Mouse (Mus musculus): ENCODE results near the gene Fgf3.
A peak's percentile ranks its signal among the peaks of the same experiment; 100 is the strongest.

The Fgf3 gene

DNA sequence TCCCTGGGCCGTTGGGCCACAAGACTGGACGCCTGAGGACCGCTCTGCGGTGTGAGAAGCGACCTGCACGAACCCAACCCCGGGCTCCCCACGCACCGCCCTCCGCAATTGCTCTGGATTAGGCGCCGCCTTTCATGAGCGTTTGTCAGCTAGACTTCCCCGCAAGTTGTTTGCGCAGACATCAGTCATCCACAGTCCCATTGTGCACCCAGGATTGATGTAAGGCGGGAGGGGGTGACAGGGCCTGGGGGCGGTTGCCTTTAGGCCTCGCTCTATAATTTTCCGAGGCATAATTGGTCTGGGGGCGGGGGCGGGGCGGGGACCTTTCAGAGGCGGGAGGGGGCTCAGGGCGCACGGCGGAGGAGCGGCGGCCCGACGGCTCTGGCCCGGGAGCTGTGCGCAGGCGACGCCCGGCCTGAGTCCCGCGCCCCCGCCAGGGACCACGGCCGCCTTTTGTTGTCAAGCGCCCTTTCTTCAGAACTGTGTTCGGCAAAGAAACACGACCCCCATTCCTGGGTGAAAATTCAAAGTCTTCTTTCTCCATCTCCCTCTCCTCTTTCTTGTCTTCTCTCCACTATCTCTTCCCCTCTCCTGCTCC is at the start of gene Fgf3:
TSS of gene Fgf3 (plus strand) at position 193 of the 598 bp plus-strand sequence.
- DNase-seq: no peak

DNA sequence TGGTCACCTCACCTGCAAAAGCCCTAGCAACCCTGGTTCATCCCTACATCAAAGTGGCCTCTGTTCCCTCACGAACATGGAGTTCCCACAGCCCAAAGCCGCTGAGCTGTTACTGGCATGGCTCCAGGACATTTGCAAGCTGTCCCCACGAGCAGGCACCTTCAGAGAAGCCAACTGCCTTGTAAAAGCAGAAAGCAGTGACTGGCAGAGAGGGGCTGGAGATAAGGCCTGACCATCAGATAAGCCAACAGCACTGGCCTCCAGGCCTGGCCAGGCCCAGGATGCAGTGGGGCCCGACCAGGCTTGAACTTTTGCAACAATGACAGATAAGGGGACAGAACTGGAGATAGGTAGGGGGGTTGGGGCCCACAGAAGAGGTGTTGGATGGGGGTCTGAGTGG is 49.3 kb upstream of the Fgf3 start:
- DNase-seq: no peak

- DNase-seq: no peak
Observed at GRCm38 (mm10) chr7:144789601-144790556, 48.0 kb upstream of the Fgf3 start.

GRCm38 (mm10) chr7:144791426-144791825 is 46.5 kb upstream of the Fgf3 start:
- no peak for DNase-seq

DNA sequence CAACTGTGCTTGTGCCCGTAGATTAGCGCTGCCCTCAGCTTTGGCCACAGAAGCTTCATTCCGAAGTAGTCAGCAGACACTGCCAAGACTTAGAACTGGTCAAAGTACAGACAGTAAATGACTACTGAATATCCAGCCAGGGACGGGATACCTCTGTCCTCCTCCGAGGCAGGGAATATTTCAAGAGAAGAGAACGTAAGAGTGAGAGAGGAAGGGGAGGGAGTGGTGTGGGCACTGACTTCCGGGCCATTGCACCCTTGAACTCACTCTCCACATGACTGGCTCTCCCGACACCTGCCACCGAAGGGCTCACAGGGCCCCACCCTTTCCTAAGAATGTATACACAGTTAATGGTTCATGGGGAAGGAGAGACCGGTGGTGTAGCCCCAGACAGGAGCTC is 44.6 kb upstream of the Fgf3 start:
- no peak for DNase-seq

GRCm38 (mm10) chr7:144795976-144796474 is 41.9 kb upstream of the Fgf3 start:
- no peak for DNase-seq

DNA sequence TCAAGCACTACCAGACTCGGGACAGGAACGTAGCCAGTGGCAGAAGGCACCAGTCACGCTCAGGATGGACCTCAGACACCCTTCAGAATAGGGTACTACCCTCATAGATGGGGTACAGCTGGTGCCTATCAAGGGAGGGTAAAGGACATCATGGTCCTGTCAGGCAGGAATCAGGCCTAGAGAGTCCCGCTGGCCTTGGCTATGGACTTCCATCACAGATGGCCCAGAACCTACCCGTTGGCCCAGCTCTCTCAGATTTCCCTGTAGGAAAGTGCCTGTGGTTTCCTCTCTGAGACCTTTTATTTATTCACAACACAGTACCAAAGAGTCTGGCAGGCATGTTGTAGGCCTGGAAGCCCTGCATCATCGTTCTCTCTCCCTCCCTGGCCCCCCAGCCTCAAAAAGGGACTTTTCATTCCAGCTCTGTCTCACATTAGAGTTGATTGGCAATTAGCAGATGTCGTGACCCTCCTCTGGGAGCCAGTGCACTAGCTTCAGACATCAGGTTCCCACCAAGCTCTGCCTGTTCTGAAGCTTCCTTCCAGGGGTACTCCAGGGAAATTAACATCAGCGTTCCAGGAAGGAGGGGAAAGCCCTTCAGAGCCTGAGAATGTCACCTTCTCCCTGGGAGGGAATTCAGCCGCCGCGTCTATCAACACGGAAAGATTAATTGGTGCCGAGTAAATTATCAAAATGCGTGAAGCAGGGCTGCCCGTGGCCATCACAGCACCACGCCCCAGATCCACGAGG is 40.7 kb upstream of the Fgf3 start:
- DNase-seq: peak; percentile 9

DNA sequence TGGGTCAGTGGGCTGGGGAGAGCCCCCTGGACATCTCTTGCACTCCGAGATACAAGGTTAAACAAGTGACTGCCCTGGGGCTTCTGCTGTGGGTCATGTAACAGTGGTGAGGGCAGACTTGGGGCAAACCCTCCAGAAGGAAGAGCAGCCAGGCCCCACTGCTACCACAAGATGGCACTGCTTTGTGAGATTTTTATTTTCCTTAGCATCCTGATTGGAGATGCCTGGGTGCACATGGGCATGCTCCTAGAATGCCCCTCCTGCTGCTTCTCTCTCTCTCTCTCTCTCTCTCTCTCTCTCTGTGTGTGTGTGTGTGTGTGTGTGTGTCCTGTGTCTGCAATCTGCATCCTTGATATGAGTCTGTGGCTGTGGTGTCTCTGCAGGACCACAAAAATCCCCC is 39.4 kb upstream of the Fgf3 start:
- no peak for DNase-seq

DNA sequence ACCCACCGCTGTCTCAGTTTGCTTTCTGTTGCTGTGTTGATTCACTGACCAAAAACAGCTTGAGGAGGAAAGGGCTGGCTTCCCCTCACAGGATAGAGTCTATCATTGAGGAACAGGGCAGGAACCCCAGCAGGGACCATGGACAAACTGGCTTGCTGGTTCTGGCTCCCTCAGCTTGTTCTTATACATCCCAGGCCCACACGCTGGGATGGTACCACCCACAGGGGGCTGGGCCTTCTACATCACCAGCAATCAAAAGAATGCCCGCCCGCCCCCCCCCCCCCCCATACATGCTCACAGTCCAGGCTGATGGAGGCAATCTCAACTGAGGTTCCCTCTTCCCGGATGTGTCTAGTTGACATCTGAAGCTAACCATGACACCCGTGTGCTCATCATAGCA is 30.8 kb upstream of the Fgf3 start:
- DNase-seq: no peak

DNA sequence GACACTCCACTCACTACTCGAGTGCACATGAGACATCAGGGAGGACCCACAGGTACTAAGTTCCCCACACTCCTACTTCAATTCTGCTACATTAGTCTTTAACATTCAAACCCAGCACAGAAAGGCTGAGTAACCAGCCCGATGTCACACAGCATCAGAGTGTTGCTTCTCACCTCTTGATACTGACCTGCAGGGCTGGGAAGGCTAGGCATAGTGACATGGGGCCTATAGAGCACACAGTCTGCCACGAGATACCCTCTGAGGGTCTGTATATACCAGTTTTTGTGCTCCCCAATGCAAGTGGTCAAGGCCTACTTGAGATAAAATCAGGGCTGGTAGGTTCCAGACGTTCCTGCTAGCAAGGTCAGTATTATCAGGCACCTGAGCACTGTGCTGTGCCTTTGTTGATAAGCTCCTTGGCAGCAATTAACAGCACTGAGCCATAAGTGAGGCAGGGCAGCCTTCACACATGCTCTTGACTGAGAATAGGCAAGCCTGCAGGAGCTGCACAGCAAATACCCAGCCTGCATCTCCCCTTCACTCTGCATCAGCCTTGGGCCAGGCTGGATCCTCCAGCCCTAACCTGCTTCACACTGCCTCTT is 29.8 kb upstream of the Fgf3 start:
- DNase-seq: no peak

- no peak for DNase-seq
Observed at GRCm38 (mm10) chr7:144811521-144811920, 26.4 kb upstream of the Fgf3 start.

GRCm38 (mm10) chr7:144821901-144822300 is 16.0 kb upstream of the Fgf3 start:
- DNase-seq: no peak

- DNase-seq: no peak
Observed at GRCm38 (mm10) chr7:144823988-144824387, 13.9 kb upstream of the Fgf3 start.

DNA sequence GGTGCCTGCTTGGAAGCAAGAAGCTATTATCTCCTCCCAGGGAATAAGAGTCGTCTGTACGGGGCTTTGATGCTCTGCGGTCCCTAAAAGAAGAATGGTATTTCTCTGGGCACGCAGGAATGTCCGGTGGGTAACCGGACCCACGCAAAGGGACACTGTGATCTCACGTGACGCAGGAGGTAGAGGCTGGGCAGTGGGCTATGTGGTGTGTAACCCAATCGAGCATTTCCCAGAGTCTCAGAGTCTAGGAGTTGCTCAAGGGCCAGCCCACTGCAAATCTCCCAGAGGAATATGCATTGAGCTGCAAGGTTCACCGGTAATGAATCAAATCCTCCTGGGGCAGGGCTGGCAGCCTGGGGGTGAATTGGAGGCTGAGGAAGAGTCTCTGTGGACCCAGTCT is 9.5 kb upstream of the Fgf3 start:
- no peak for DNase-seq

DNA sequence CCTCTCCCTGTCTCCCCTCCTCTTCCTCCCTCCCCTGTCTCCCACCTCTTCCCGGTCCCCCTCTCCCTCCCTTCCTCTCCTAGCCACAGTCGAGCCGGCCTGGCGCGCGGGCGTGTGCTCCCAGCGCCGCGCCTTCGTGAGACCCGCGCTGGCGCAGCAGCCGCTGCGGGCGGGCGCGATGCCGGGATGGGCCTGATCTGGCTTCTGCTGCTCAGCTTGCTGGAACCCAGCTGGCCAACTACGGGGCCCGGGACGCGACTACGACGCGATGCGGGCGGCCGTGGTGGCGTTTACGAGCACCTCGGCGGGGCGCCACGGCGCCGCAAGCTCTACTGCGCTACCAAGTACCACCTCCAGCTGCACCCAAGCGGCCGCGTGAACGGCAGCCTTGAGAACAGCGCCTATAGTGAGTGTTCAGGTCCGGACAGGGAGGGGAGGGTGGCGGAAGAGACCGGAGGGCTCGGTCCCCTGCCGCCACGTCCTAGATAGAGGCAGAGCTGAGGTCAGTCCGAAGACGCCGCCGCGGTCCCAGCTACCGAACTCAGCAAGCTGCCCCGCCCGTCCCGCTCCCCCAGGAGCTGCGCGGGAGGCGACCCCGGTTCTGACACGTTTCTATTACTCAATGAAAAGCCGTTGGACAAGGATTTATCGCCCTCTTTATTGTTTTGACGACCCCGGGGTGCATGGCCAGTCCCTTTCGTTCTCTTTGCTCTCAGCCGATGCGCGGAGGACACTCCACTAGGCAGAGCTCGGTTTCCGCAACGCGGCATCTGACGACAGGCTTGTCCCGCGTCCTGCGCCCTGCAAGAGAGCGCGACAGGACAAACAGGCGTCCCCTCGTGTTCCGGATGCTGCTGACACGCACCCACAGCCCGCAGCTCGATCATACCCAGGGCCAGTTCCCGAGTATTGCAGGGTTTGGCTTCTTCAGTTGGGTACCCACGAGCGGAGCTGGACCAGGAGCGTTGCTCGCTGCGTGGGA is 930 bp downstream of the Fgf3 start:
- DNase-seq: no peak

DNA sequence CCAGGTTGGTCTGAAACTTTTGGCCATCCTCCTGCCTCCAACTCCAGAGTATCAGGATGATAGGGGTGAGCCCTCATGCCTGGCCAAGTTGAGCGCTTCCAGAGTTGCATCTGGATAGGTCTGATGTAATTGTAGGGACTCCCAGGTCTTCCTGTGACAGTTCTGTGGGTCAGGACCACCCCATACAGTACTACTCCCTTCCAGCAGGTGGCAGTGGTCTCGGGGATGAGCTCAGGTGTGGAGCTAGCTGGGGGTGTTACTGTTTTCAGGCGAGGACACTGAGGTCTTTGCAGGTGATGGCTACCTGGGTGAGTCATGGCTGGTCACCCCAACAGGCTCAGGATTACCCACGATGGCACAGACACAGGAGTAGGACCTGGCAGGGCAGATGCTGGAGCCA is 8.3 kb downstream of the Fgf3 start:
- DNase-seq: no peak

DNA sequence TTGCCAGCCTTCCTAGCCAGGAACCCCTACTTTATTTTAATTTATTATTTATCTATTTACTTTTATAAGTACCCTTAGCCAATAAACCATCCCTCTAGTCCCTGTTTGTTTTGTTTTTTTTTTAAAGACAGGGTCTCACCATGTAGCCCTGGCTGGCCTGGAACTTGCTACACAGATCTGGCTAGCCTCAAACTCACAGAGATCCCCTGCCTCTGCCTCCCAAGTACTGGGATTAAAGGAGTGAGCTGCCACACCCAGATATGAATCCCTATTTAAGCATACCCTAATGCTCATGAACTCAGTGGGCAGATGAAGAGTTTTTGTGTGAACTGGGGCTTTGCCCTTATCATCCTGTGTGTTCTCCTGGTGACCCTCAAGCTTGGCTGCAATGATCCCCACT is 9.2 kb downstream of the Fgf3 start, which contains the start of gene Fgf4:
TSS of gene Fgf4 (plus strand) at position 301 of the 400 bp plus-strand sequence.
- no peak for DNase-seq

DNA sequence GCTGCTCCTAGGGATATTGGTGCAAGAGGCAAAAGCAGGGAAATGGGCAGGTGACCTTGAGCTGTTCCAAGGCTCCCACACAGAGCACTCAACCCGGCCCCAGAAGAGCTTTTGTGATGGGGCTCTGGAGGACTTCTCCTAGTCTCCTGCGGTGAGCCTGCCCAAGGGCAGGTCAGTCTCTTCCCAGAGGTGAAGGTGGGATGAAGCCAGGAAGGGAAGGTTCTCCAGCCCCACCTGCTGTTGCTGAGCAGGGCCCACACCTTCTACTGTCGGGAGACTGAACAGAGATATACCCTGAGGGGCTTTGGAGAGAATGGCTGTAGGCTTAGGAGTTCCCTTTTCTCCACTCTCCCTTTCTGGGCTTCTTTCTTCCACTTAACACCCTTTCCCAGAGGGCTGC is 13.4 kb downstream of the Fgf3 start:
- no peak for DNase-seq

- DNase-seq: no peak
Observed at GRCm38 (mm10) chr7:144854966-144855365, 17.1 kb downstream of the Fgf3 start.

GRCm38 (mm10) chr7:144857158-144857557 is 19.3 kb downstream of the Fgf3 start:
- no peak for DNase-seq

DNA sequence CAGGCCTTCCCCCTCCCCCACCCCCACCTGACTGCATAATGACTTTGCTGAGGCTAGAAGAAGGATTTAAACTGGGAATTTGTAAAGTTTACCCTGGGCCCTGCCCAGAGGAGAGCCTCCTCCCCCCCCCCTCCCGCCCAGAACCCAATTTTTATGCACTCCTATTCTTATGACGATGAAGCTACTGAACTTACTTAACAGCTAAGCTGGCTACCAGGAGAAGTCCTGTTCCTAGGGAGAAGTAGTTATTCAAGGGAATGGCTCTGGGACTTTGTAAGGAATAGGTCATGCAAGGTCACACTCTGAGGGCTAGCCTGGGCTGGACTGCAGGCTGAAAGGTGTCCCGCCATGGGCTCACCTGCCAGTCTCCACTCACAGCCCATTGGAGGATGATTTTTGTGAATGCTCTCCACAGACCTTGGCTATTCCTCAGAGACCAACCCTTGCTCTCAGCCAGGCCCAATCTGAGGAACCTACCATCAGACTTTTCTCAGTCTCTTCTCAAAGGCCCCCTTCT is 20.0 kb downstream of the Fgf3 start:
- DNase-seq: no peak

Data from cerebellum, adult 11 months (tissue).